Mouse (Mus musculus): ENCODE results near the gene Psrc1.

GRCm38 (mm10) chr3:108413634-108414360 is 30.2 kb downstream of the Psrc1 start:
- TF ChIP-seq EP300 (IDR thresholded peaks at IDR 0.05; ENCODE audit: low read depth) (no peak), CTCF (IDR thresholded peaks at IDR 0.05; ENCODE audit: low read depth) (no peak)
